Mouse (Mus musculus) midbrain, embryonic 16.5 days (tissue): ENCODE measurements around the gene St3gal6. TPM values are rescaled to one million over a fixed set of nuclear protein-coding genes. Genes with fewer than 3 reads are reported as not detected.

Source experiments
- ATAC-seq: fragments of 200-750 bp; cut with Nextera tagmentation; 2 replicates; pipeline ENCODE4 v1.8.0; 2017; ENCODE audit warnings: moderate TSS enrichment
- H3K27ac ChIP-seq: fragments of 300-500 bp; sonication (generic); 2 replicates; pipeline ENCODE4 v1.5.1; 2014; ENCODE audit warnings: mild to moderate bottlenecking, low read length, mixed read lengths
- H3K27me3 ChIP-seq: fragments of 300-500 bp; sonication (generic); 2 replicates; pipeline ENCODE4 v1.6.1; 2014; ENCODE audit warnings: low read depth, low read length, mixed read lengths; ENCODE audit not compliant: control insufficient read depth, insufficient read depth
- H3K36me3 ChIP-seq: fragments of 300-500 bp; sonication (generic); 2 replicates; pipeline ENCODE4 v1.6.1; 2014; ENCODE audit warnings: mild to moderate bottlenecking, low read length, moderate library complexity, mixed read lengths; ENCODE audit not compliant: control insufficient read depth, insufficient read depth
- H3K4me1 ChIP-seq: fragments of 300-500 bp; sonication (generic); 2 replicates; pipeline ENCODE4 v1.6.1; 2014; ENCODE audit warnings: mild to moderate bottlenecking, low read length, mixed read lengths; ENCODE audit not compliant: control insufficient read depth, insufficient read depth
- H3K4me2 ChIP-seq: fragments of 300-500 bp; sonication (generic); 2 replicates; pipeline ENCODE4 v1.6.1; 2014; ENCODE audit warnings: mild to moderate bottlenecking, low read length, mixed read lengths
- H3K4me3 ChIP-seq: fragments of 300-500 bp; sonication (generic); 2 replicates; pipeline ENCODE4 v1.5.1; 2014; ENCODE audit warnings: low read depth, mild to moderate bottlenecking, low read length, moderate library complexity, mixed read lengths
- H3K9ac ChIP-seq: fragments of 300-500 bp; sonication (generic); 2 replicates; pipeline ENCODE4 v1.6.1; 2014; ENCODE audit warnings: low read depth, low read length, mixed read lengths
- H3K9me3 ChIP-seq: fragments of 300-500 bp; sonication (generic); replicated peaks from 2 replicates; pipeline ENCODE4 v1.6.1; 2014; ENCODE audit warnings: mild to moderate bottlenecking, low read length, mixed read lengths; ENCODE audit not compliant: control insufficient read depth, poor library complexity, severe bottlenecking
- WGBS: fragments of 180-500 bp; shearing (Covaris S2); extraction: QIAGEN DNeasy Blood & Tissue Kit; methylation state at CpG from one replicate; pipeline ENCODE4 v1.1.7; 2014; 5-methylcytosine and 5-hydroxymethylcytosine counted together
- polyA plus RNA-seq: library from polyadenylated mRNA; unstranded; fragments of >200 nt; fragmentation: Nextera tagmentation; extraction: Ambion mirVana; gene quantifications from 2 replicates; pipeline ENCODE4 v1.2.1, GENCODE M21; 2015

The St3gal6 gene
- polyA plus RNA-seq, 1 experiment from 2014 or later = 12.6 TPM

DNA sequence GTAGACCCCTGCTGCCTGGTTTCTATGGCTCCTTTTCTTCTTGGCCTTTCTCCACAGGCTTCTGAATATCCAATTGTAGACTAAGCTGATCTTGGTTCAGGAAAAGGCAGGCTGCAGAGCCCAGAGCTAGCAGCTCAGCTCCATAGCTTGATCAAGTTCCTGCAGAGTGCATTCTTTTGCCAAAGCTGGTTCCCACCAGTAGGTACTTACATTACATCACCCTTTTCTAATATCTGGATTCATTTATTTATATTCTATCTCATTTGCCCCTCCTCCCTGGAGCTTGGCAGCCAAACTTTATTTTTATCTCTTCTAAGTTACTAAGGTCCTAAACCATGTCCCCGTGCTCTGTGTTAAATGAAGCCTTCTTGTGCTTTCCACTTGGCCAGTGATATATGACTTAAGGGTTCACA is 24.9 kb downstream of the St3gal6 start:
- H3K4me3 ChIP-seq = no peak overlapping the region
- WGBS = 26% methylated on average over 1 of the region's 1 CpGs
- no peaks in the 10 kb centered on the region for H3K9me3 ChIP-seq
- H3K27me3 ChIP-seq = no peaks in the 10 kb centered on the region
- no peak overlapping the region for H3K9ac ChIP-seq
- 0 out of 2 replicates have a peak, but pooled peaks cover 3% of the 10 kb centered on the region for H3K4me1 ChIP-seq
- H3K27ac ChIP-seq = peak overlapping the region; percentile 39
- no peaks in the 10 kb centered on the region for H3K36me3 ChIP-seq
- ATAC-seq = peak; percentile 66
- H3K4me2 ChIP-seq = no peak overlapping the region

DNA sequence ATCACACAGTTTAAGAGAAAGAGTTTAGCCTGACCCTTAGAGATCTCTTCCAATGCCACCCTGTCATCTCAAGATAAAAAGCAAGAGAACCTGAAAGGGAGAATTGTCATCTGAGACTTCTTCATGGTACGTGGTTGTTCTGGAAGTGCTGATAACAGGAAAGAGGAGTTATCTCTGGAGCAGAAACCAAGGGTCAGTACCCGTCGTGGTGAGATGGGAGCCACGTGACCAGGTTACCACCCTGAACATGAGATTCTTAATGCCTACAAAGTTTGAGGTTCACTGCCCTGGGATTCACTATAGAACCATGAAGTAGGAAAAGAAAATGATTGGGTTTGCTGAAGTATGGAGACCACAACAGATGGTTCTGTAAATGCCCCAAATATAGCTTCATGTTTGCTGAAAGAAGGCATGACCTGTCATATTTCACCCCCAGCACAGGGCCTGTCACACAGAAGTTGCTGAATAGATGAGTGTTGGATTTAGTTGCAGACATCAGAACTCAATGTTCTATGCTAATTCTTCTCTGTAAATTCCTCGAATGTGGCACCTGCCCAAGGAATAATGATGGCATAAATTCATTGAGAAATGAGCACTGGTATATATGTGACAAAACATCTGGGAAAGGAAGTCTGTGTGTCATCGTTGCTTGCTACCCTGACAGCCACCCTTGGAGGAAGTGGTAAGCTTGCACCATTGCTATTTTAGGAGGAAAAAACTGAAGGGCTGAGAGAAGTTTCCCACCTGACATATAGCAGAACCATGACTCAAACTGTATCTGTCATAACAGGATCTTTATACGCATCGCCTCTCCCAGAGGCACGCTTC is 25.9 kb downstream of the St3gal6 start:
- 0 out of 2 replicates have a peak overlapping the region, but pooled peaks have one; percentile 13 for H3K27ac ChIP-seq
- no peak for ATAC-seq
- WGBS = 70% methylated on average over 9 of the region's 9 CpGs

DNA sequence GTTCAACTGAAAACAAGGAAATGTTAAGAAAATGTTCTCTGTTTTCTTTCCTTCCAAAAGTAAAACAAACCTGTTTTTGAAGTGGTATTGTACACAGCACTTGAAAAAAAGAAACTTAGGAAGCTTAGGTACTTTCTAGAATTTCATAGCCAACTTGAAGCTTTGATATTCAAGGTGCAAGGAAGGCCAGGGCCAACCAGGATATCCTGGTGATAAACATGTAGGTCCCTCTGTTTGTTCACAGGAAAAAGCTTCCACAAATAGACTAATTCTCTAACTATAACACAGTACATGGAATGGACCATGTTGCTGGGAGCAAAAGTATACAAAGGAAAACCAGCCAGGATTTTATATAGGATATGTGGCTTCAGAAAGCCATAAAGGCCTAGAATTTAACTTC is 27.3 kb downstream of the St3gal6 start:
- Histone ChIP-seq H3K4me2 (no peak overlapping the region), H3K27ac (no peak overlapping the region), H3K36me3 (no peaks in the 10 kb centered on the region), H3K4me1 (no peaks in the 10 kb centered on the region), H3K4me3 (no peak overlapping the region), H3K27me3 (no peaks in the 10 kb centered on the region), H3K9ac (no peak overlapping the region), H3K9me3 (no peaks in the 10 kb centered on the region)
- no peak for ATAC-seq

More for the DNA sequence above, 25.9 kb downstream of the St3gal6 start:
- Histone ChIP-seq H3K36me3 (no peaks in the 10 kb centered on the region), H3K27me3 (no peaks in the 10 kb centered on the region), H3K4me3 (no peak overlapping the region), H3K4me2 (no peak overlapping the region), H3K9me3 (no peaks in the 10 kb centered on the region), H3K9ac (no peak overlapping the region), H3K4me1 (0 out of 2 replicates have a peak, but pooled peaks cover 3% of the 10 kb centered on the region)

DNA sequence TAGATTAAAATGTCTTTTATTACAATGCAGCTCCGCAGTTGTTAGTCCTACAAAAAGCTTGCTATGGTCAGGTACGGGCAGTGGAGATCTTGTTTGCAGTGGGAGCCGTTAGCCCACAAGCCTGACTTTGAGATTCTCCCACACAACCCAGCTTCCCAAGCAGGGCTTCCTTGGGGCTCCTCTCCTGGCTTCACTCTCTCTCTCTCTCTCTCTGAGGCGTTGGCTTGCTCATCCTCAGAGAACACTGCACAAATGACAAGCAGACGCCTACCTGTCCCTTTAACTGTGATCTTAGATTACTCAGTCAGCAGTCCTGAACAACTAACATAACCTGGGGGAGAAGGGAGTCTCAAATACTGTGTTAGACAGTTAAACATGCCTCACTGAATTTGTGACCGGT is 36.2 kb downstream of the St3gal6 start:
- Histone ChIP-seq H3K4me1 (no peaks in the 10 kb centered on the region), H3K27ac (no peak overlapping the region), H3K27me3 (no peaks in the 10 kb centered on the region), H3K4me3 (no peak overlapping the region), H3K4me2 (no peak overlapping the region), H3K9ac (no peak overlapping the region), H3K36me3 (no peaks in the 10 kb centered on the region), H3K9me3 (no peaks in the 10 kb centered on the region)
- no peak for ATAC-seq
- WGBS = 91% methylated on average over 6 of the region's 6 CpGs

DNA sequence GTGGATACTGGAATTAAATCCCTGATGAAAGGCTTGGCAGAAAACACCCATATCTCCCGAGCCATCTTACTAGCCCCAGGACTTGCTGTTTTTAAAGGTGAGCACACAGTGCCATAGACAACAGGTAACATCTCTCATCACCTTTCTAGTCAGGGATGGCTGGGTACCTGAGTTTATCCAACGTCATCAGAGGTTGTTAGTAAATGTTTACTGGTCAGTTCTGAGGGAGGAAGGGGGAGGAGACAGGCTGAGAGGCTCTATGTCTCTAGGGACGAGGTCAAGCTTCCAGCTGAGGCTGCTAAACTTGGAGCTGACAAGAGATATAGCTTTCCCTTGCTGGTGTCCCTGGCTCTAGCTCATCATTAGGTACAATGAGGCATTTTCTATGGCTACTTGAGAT is 41.7 kb downstream of the St3gal6 start:
- no peak for ATAC-seq
- no peaks in the 10 kb centered on the region for H3K27me3 ChIP-seq
- H3K4me1 ChIP-seq = no peaks in the 10 kb centered on the region
- no peak overlapping the region for H3K9ac ChIP-seq
- no peak overlapping the region for H3K4me3 ChIP-seq
- H3K4me2 ChIP-seq = no peak overlapping the region
- 0 out of 2 replicates have a peak, but pooled peaks cover 3% of the 10 kb centered on the region for H3K36me3 ChIP-seq
- H3K27ac ChIP-seq = no peak overlapping the region
- 64% methylated on average over 3 of the region's 3 CpGs for WGBS
- no peaks in the 10 kb centered on the region for H3K9me3 ChIP-seq

DNA sequence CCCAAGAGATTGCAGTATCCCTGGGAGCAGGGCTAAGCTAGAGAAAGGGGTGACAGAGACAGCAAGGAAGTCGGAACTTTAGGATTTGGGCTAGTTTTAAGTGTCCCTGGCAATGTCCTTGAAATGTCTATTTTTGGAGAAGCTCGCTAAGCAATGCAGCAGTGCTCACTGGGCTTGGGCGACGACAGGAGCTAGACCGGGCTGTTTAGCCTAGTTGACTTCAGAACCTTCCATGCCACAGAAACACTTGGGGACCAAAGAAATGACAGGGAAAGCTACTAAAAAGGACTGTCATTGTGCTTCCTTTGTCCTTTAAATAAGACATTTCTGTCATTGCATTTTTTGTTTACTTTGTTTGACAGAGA is 42.2 kb downstream of the St3gal6 start:
- no peak overlapping the region for H3K4me2 ChIP-seq
- H3K27ac ChIP-seq = no peak overlapping the region
- H3K4me3 ChIP-seq = no peak overlapping the region
- WGBS = 79% methylated on average over 5 of the region's 5 CpGs
- H3K36me3 ChIP-seq = 0 out of 2 replicates have a peak, but pooled peaks cover 3% of the 10 kb centered on the region
- H3K9ac ChIP-seq = no peak overlapping the region
- no peaks in the 10 kb centered on the region for H3K4me1 ChIP-seq
- H3K9me3 ChIP-seq = no peaks in the 10 kb centered on the region
- no peaks in the 10 kb centered on the region for H3K27me3 ChIP-seq
- no peak for ATAC-seq

DNA sequence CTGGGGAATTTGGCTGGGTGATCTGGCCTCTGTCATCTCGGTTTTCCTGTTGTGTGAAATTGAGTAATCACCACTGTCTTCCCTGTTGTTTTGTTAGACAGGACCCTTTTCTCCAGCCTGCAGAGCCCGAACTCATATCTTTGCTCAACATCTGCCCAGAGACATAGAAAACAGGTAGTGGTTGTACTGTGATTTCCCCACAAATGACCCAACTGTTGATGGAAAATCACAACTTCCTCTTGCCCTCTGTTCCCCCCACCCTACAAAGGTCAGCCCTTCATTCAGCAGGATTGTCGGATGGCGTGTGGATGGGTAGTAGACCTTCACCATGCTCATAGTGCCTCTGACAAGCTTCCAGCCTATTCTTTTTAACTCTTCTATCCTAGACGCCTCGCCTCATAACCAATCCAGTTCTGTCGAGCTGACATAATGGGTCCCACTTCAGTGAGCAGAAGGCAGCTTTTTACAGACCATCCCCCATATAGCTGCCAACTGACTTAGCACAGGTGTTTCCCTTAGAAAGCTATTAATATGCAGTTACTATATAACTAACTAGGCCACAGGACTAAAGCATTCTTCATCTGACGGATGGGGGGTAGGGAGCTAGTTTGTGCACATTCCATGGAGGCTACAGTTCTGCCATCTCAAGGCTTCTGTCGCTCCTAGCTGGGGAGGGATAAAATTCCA is 42.7 kb downstream of the St3gal6 start:
- Histone ChIP-seq H3K4me3 (no peak overlapping the region), H3K9me3 (no peaks in the 10 kb centered on the region), H3K4me1 (no peaks in the 10 kb centered on the region), H3K27ac (no peak overlapping the region), H3K36me3 (0 out of 2 replicates have a peak, but pooled peaks cover 3% of the 10 kb centered on the region), H3K9ac (no peak overlapping the region), H3K4me2 (no peak overlapping the region), H3K27me3 (no peaks in the 10 kb centered on the region)
- WGBS = 88% methylated on average over 9 of the region's 9 CpGs
- no peak for ATAC-seq

DNA sequence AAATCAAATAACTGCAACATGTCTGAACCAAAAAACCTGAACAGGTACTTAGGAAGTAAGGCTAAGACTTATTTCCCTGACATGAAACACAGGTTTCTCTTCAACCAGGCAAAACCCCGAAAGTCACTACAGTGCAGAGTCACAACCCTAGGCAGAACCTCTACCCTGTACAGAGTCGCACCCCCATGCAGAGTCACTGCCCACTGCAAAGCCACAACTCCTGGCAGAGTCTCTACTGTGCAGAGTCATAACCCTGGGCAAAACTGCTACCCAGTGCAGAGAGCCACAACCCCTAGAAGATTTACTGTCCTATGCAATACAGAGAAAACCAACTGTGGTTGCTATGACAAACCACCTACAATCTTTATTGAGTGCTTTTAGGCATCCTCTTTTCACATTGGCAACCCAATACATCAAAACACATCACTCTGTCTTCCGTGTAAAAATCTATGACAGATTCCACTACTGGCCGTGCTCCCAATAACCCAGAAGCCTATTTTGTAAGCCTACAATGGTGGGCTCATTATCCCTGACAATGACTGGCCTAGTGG is 44.1 kb downstream of the St3gal6 start:
- Histone ChIP-seq H3K9me3 (no peaks in the 10 kb centered on the region), H3K4me2 (no peak overlapping the region), H3K9ac (no peak overlapping the region), H3K4me1 (no peaks in the 10 kb centered on the region), H3K36me3 (0 out of 2 replicates have a peak, but pooled peaks cover 3% of the 10 kb centered on the region), H3K27ac (no peak overlapping the region), H3K4me3 (no peak overlapping the region), H3K27me3 (no peaks in the 10 kb centered on the region)
- 82% methylated on average over 4 of the region's 4 CpGs for WGBS
- no peak for ATAC-seq

DNA sequence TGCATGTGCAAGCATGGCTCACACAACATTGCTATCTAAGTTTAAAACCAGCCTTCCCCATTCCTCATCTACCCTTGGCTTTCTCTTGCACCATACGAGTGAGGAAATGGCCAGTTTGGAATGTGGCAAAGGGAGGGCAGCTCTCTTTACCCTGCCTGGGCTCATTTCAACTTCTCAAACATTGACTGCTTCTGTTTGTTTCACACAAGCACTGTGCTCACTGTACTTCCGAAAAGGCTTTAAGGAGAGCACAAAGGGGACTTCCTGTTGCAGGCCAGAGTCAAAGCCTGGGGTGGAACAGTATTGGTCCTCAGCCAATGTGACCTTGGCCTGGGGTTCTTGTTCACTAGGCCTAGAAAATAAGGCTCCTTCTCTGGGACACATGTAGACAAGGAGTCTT is 47.7 kb downstream of the St3gal6 start:
- H3K36me3 ChIP-seq = 0 out of 2 replicates have a peak, but pooled peaks cover 3% of the 10 kb centered on the region
- H3K9me3 ChIP-seq = no peaks in the 10 kb centered on the region
- no peak overlapping the region for H3K4me3 ChIP-seq
- H3K4me2 ChIP-seq = no peak overlapping the region
- WGBS = 79% methylated on average over 2 of the region's 2 CpGs
- no peak overlapping the region for H3K27ac ChIP-seq
- no peak for ATAC-seq
- no peaks in the 10 kb centered on the region for H3K4me1 ChIP-seq
- H3K9ac ChIP-seq = no peak overlapping the region
- no peaks in the 10 kb centered on the region for H3K27me3 ChIP-seq
